Mouse (Mus musculus): Measurements from ENCODE around the gene Nrl. TPM values are rescaled to one million over a fixed set of nuclear protein-coding genes. Genes with fewer than 3 reads are reported as not detected.

Nrl gene
- not detected in 2 replicates for polyA plus RNA-seq (2012; rRNA removed)

GRCm38 (mm10) chr14:55524785-55525184 lies at the start of gene Nrl:
Gene Nrl (minus strand): TSS chr14:55524981.
- DNase-seq (ENCODE audit: low spot score) = no peak

- no peak for DNase-seq (ENCODE audit: low spot score)
Observed at GRCm38 (mm10) chr14:55571760-55572159, 47.0 kb upstream of the Nrl start.

- no peak for DNase-seq (ENCODE audit: low spot score)
Observed at GRCm38 (mm10) chr14:55570588-55570987, 45.8 kb upstream of the Nrl start.

GRCm38 (mm10) chr14:55567496-55567895 lies 42.7 kb upstream of the Nrl start:
- no peak for DNase-seq (ENCODE audit: low spot score)

GRCm38 (mm10) chr14:55565748-55566147 lies 41.0 kb upstream of the Nrl start:
- DNase-seq (ENCODE audit: low spot score) = no peak

GRCm38 (mm10) chr14:55563249-55563648 lies 38.5 kb upstream of the Nrl start:
- no peak for DNase-seq (ENCODE audit: low spot score)

GRCm38 (mm10) chr14:55561860-55562259 lies 37.1 kb upstream of the Nrl start:
- no peak for DNase-seq (ENCODE audit: low spot score)

- peak; percentile 97 for DNase-seq (ENCODE audit: low spot score)
Observed at GRCm38 (mm10) chr14:55560202-55561073, 35.7 kb upstream of the Nrl start, which contains the start of gene A730061H03Rik. Gene A730061H03Rik (minus strand): TSS chr14:55560406.

- peak; percentile 81 for DNase-seq (ENCODE audit: low spot score)
Observed at GRCm38 (mm10) chr14:55559799-55560201, 35.0 kb upstream of the Nrl start, which contains the start of gene Dcaf11. Gene Dcaf11 (plus strand): TSS chr14:55560006.

GRCm38 (mm10) chr14:55558740-55559448 lies 34.1 kb upstream of the Nrl start:
- no peak for DNase-seq (ENCODE audit: low spot score)

- DNase-seq (ENCODE audit: low spot score) = no peak
Observed at GRCm38 (mm10) chr14:55557587-55557986, 32.8 kb upstream of the Nrl start.

GRCm38 (mm10) chr14:55557003-55557402 lies 32.2 kb upstream of the Nrl start:
- peak; percentile 56 for DNase-seq (ENCODE audit: low spot score)

- DNase-seq (ENCODE audit: low spot score) = no peak
Observed at GRCm38 (mm10) chr14:55555788-55556187, 31.0 kb upstream of the Nrl start.

GRCm38 (mm10) chr14:55554635-55555034 lies 29.9 kb upstream of the Nrl start:
- DNase-seq (ENCODE audit: low spot score) = no peak

- DNase-seq (ENCODE audit: low spot score) = no peak
Observed at GRCm38 (mm10) chr14:55551794-55552193, 27.0 kb upstream of the Nrl start.

GRCm38 (mm10) chr14:55551347-55551746 lies 26.6 kb upstream of the Nrl start:
- DNase-seq (ENCODE audit: low spot score) = no peak

GRCm38 (mm10) chr14:55550191-55550590 lies 25.4 kb upstream of the Nrl start:
- no peak for DNase-seq (ENCODE audit: low spot score)

GRCm38 (mm10) chr14:55544334-55544733 lies 19.6 kb upstream of the Nrl start:
- no peak for DNase-seq (ENCODE audit: low spot score)

- DNase-seq (ENCODE audit: low spot score) = no peak
Observed at GRCm38 (mm10) chr14:55542268-55542667, 17.5 kb upstream of the Nrl start.

- peak; percentile 69 for DNase-seq (ENCODE audit: low spot score)
Observed at GRCm38 (mm10) chr14:55540787-55541321, 16.1 kb upstream of the Nrl start.

- DNase-seq (ENCODE audit: low spot score) = peak; percentile 70
Observed at GRCm38 (mm10) chr14:55540067-55540786, 15.4 kb upstream of the Nrl start, which contains the start of gene Pck2. Gene Pck2 (plus strand): TSS chr14:55540266.
